Mouse (Mus musculus): ENCODE measurements at regions not wholly inside any gene's neighbourhood (a gene's known extent, or its start where the extent isn't known, plus 50 kb on each side); places are given as distances from the start of the nearest gene placed in this dataset.
"Not testable (repeated sequence)": the region's sequence is repeated elsewhere in the genome, so short reads cannot be mapped to it uniquely, and the experiment has no call there.

DNA sequence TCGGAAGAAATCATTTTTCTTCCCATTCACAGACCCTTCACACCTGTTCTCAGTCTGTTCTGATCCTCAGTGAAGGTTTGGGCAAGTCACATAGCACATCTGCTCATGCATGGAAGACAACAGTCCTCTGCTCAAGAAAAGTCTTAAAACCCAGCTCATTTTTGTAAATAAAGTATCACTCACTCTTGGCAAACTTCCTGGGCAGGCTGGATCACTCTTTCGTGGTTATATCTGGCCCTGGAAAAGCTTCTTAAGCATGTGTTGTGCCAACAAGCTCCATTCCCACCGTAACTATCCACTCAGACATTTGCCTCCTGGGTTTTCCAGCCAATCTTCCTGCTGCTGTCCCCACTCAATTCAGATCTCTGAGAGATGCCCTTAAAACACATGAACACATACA, 103.2 kb upstream of the Cep85l start:
- Histone ChIP-seq H3K27ac (no peak overlapping the region), H3K4me3 (no peak overlapping the region)
- no peak for TF ChIP-seq CTCF (conservative IDR thresholded peaks at IDR 0.05)
- no peak for DNase-seq (ENCODE audit: low spot score in 2 of 2)

DNA sequence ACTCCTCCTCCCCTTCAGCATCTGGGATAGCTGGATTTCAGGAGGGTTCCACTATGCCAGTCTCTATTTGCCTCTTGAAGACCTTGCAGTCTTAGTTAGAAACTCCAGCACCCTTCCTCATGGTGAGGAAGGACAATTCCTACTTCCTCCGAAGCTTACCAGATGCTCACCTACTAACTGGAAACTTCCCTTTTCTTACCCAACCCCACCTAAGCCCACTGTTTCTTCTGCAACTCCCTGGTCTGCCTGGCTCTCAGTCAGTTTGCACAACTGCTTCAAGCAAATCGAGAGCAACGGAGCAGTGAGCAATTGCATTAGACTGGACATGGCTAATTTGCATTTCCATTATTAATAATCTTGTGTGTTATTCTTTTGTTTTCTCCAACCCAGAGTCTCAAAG, 90.5 kb upstream of the Cep85l start:
- no peak overlapping the region for H3K4me3 ChIP-seq
- no peak overlapping the region for H3K27ac ChIP-seq
- no peak for DNase-seq (ENCODE audit: low spot score in 2 of 2)
- TF ChIP-seq CTCF (conservative IDR thresholded peaks at IDR 0.05): no peak

DNA sequence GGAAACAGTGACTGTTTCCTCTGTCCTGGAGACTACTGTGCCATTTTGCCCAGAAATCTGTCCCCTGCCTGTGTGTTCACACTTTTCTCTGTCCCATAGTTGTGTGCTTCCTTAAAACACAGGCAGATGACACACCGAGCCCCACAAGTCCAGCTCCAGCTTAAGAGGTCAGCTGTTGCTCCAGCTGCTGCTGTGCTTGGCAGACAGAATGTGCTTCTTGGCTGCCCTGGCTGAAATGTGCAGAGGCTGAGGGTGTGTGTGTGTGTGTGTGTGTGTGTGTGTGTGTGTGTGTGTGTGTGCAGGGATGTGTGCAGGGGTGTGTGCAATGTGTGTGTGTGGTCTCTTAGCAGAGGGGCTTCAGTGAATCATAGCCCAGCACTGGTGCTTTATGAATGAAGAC, 89.9 kb upstream of the Cep85l start:
- Histone ChIP-seq H3K27ac (no peak overlapping the region), H3K4me3 (no peak overlapping the region)
- no peak for TF ChIP-seq CTCF (conservative IDR thresholded peaks at IDR 0.05)
- no peak for DNase-seq (ENCODE audit: low spot score in 2 of 2)

DNA sequence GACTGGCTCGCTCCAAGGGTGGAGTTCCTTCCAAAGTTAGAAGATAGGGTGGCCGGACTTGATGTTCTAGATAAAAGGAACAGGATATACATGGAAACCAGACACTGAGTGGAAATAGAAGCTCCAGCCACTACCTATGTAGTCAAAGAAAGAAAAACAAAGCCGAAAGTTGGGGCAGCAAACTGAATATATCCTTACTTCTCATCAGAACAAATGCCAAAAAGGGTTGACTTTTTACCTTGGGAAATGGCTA, 88.5 kb upstream of the Cep85l start:
- TF ChIP-seq CTCF (conservative IDR thresholded peaks at IDR 0.05): no peak
- Histone ChIP-seq H3K4me3 (no peak overlapping the region), H3K27ac (no peak overlapping the region)
- DNase-seq (ENCODE audit: low spot score in 2 of 2): no peak

DNA sequence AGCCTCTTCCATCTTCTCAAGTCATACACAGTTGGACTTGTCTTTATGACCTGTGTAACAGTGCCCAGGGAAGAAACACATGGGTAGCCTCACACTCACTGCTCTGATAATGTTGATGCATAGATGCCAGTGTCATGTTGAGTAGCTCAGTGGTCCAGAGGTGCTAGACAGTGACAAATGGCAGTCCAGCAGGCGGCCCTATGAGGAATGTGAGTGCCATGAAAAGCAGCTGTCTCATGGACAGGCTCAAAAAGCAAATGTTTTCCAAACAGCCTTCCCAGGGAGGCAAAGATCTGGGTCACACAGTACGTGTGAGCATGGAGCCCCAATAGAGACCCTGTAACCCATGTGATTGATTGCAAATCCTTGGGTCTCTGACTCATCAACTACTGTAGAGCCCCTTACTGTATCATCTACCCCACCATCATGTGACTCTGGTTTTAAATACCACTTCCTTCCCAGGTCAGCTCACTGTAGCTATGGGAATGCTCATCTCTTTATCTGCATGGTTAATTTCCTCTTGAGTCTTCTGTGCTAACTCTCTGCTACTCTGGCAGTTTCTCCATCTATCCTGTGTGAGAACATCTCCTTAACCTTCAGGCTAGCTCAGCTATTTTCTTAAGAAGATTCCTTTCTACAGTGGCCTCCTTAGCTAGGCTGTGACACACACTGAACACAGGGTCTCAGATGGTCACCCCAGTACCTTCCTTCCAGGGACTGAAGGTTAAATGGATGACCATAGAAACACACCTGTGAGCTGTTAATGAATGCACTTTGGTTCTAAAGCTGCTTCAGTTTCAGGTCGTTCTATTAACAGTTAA, 87.9 kb upstream of the Cep85l start:
- DNase-seq (ENCODE audit: low spot score in 2 of 2): no peak
- Histone ChIP-seq H3K27ac (peak overlapping the region; percentile 79), H3K4me3 (no peak overlapping the region)
- TF ChIP-seq CTCF (conservative IDR thresholded peaks at IDR 0.05): no peak

DNA sequence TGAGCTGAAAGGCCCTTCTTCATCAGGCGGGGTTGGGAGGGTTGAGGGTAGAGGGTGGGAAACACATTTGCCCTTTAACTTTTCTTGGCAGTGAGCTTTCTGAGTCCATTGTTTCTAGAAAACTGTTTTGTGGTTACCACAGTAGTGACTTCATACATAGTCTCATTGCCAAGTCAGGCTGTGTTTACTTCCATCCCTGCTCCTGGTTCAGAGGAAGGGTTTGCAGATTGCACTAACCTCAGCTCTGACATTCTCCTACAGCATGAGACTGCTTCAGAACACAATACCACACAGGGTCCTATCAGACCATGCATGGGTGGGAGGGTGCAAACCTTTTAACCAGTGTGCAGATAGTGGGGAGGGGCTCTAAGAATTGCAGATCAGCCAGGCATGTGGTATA, 87.1 kb upstream of the Cep85l start:
- Histone ChIP-seq H3K27ac (peak overlapping the region; percentile 79), H3K4me3 (no peak overlapping the region)
- no peak for TF ChIP-seq CTCF (conservative IDR thresholded peaks at IDR 0.05)
- no peak for DNase-seq (ENCODE audit: low spot score in 2 of 2)

DNA sequence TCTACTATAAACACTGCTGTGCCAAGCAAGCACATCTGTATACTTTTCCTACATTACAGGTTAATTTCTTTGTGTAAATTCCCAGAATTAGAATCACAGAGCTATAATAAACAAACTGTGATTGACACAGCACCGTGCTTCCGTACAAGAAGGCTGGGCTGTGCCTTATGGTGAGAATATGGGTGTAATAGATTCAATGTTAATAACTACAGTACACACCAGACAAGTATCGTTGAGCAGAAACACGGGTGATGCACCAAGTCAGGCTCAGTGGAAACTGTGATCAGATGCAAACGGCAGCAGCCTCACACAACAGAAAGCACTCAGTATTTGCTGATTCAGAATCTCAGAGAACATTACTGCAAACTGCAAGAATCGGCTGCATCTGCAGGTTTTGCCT, 86.5 kb upstream of the Cep85l start:
- peak in 1 of 2 experiments; percentile 16 for DNase-seq (ENCODE audit: low spot score in 2 of 2)
- peak overlapping the region; percentile 79 for H3K27ac ChIP-seq
- H3K4me3 ChIP-seq: no peak overlapping the region
- TF ChIP-seq CTCF (conservative IDR thresholded peaks at IDR 0.05): no peak

DNA sequence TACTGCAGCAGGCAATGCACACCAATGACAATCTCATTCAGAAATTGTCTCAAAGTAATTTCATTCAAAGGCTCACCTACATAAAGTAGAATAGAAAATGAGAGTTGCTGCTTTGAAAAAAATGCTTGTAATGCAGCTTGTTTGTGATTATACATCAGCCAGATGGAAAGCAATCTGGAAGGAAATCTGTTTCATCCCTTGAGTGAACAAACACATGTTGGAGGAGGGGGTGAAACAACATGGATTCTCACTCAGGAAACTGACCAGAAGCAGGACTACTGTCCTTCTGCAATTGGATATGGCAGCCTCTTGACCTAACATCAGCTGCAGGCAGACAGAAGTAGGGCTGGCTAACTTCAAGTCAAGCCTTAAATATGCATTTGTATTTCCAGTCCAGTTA, 84.8 kb upstream of the Cep85l start:
- peak; percentile 38 to 47 for DNase-seq (ENCODE audit: low spot score in 2 of 2)
- no peak overlapping the region for H3K4me3 ChIP-seq
- no peak overlapping the region for H3K27ac ChIP-seq
- no peak for TF ChIP-seq CTCF (conservative IDR thresholded peaks at IDR 0.05)

DNA sequence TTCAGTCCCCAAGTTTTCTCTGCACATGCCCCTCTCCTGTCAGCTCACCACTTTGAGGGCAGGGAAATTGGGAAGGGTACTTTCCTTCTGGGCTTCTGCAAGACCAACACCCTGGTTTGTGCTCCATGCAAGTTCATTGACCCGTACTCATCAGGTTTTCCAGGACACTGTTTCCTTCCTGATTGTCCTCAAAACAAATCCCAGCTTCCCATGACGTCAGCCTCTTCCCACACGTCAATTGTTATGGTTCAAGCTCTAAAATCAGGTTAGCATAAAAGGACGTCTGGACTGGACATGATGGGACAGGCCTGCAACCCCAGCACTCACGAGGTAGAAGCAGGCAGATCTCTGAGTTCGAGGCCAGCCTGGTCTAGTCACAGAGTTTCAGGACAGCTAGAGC, 84.3 kb upstream of the Cep85l start:
- no peak overlapping the region for H3K27ac ChIP-seq
- no peak for DNase-seq (ENCODE audit: low spot score in 2 of 2)
- TF ChIP-seq CTCF (conservative IDR thresholded peaks at IDR 0.05): no peak
- no peak overlapping the region for H3K4me3 ChIP-seq

DNA sequence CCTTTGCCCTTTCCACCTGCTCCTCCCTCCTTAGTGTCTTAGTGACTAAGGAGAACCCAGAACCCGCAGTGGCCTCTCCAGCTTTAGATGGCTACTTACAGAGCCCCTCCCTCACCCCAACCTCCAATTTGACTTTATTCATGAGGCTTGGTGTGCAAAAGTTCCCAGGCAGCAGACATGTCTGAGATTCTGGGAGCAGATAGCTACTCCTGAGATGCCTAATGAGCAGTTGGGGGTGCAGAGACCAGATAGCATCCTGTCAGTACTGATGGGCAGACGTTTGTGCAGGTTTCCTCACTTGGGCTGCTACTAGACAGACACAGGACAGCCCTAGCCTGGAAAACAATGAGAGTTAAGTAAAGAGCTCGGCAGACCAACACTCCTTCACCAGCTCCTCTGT, 83.7 kb upstream of the Cep85l start:
- no peak for TF ChIP-seq CTCF (conservative IDR thresholded peaks at IDR 0.05)
- DNase-seq (ENCODE audit: low spot score in 2 of 2): no peak
- no peak overlapping the region for H3K4me3 ChIP-seq
- H3K27ac ChIP-seq: no peak overlapping the region

DNA sequence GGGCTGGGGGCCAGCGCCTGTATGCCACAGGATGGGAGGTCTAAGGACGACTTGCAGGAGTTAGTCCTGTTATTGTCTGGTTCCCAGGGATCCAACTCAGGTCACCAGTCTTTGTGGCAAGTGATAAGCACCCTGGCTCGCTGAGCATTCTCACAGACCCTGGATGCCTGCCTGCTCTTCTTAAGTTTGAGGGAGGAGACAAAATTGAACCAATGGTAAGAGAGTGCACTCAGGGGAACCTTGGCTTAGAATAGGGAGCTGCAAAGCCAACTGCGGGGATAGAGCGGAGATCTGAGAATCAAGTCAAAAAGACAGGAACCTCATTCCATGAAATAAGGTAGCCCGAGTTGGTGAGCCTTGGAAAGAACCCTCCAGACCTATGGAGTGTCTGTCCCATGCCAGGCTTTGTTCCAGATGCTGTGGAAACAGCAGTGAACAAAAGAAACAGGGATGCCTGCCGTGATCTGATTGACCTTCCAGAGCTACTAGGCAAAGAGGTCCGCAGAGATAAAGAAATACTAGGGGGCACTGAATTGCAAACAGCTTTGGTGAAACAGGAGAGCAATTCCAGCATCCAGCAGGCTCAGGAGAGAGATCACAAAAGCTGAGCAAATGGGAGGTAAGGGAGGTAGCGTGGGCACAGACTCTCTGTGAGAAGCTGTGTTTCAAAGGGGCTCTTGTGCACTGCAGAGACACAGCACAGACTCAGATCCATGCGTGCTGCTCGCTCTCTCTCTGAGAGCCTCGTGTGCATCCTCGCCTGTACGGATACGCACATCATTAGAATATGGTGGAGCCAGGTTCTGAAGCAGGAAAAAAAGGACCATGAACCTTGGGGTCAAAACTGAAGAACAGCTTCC, 82.9 kb upstream of the Cep85l start:
- Histone ChIP-seq H3K27ac (peak overlapping the region; percentile 59), H3K4me3 (peak overlapping the region; percentile 5; the same call in 1 of the 2 replicates)
- TF ChIP-seq CTCF (conservative IDR thresholded peaks at IDR 0.05): no peak
- no peak for DNase-seq (ENCODE audit: low spot score in 2 of 2)

DNA sequence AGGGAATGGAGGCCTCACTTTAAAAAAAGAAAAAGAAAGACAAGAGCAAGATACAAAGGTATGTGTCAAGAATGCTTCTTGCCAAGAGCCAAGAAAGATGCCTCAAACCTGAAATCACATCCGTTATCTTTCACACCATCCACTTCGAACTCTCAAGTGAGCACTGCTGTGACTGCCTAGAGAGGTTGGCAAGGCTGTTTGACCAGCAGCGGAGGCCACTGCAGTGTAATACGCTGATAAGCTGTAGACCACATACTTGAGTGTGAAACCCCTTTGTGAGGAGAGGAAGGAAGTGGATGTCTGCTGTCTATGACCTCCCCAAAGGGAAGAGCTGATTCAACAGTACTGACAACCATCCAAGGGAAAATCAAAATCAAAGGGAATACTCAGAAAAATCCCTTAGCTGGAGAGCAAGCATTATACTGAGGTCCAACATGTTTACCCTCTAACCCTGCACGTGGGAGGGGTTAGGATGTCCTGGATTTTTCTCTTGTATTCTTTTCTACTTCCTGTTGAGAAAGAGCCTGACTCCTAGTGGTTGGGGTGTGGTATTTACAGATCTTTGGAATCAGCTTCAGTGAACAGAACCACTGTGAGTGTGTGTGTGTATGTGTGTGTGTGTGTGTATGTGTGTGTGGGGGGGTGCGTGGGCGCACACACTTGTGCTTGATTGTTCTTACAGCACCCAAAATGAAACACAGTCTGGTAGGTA, 81.5 kb upstream of the Cep85l start:
- no peak for DNase-seq (ENCODE audit: low spot score in 2 of 2)
- peak; percentile 66 for TF ChIP-seq CTCF (conservative IDR thresholded peaks at IDR 0.05)
- H3K4me3 ChIP-seq: no peak overlapping the region
- H3K27ac ChIP-seq: no peak overlapping the region

DNA sequence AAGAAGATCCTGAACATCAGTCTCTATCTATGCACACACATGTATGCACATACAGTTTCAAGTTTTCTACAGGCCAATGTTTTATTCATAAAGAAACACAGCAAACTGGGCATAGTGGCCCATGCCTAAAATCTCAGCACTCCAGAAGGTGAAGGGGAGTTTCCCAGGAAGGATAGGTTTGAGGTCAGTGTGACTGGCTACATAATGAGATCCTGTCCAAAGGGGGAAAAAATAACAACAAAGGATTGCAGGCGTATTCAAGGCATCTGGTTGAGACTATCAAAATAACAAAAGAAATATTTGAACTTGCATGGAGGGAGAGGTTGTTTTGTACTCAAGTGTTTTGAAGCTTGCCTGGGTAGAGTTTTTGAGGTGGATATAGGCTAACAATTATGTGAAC, 80.0 kb upstream of the Cep85l start:
- H3K27ac ChIP-seq; H3K4me3 ChIP-seq; DNase-seq (ENCODE audit: low spot score in 2 of 2): not testable (repeated sequence)

All from layer of hippocampus, adult 2 months (tissue).